Mouse (Mus musculus): ENCODE results near the gene Usp47.

DNA sequence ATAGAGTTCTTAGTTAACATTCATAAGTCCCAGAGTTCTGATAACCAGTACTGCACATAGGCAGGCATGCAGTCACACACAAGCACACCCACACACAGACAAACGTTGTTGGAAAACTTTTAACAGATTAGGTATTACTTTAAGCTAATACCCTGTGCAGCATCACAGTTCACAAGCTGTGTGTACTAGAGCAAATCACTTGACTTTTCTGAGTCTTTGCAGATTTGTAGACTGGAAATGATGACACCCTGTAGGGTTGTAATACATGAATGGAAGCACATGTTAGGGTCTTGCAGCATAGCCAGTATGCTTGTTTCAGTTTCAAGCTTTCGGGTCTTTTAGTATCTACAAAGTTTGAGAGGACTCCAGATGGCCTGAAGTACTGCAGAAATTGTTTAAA lies 60.9 kb downstream of the Usp47 start:
- TF ChIP-seq POLR2A (IDR thresholded peaks at IDR 0.05; ENCODE audit: borderline replicate concordance, extremely low read depth, low read depth, low read length) (no peak), CTCF (IDR thresholded peaks at IDR 0.05; ENCODE audit: insufficient read depth, low read length) (no peak)
